Mouse (Mus musculus): ENCODE results near the gene Jakmip3. TPM values are rescaled to one million over a fixed set of nuclear protein-coding genes. Genes with fewer than 3 reads are reported as not detected.

Gene Jakmip3
- total and polyA plus RNA-seq, 3 experiments, result not detected

- no peaks in the 10 kb centered on the region for H3K4me1 ChIP-seq (ENCODE audit: control insufficient read depth in 1 of 2, insufficient read depth in 2 of 2, low read length in 2 of 2)
- no peak for DNase-seq (ENCODE audit: low read depth, low spot score)
- H3K27me3 ChIP-seq (ENCODE audit: control insufficient read depth in 1 of 2, insufficient read depth in 2 of 2, low read length in 2 of 2), result no peaks in the 10 kb centered on the region
- H3K9me3 ChIP-seq (replicated peaks; ENCODE audit: insufficient read depth, low read length), result no peaks in the 10 kb centered on the region
- no peak overlapping the region for H3K9ac ChIP-seq (ENCODE audit: control insufficient read depth, low read depth, low read length, poor library complexity, severe bottlenecking)
- H3K27ac ChIP-seq (ENCODE audit: control insufficient read depth, low read depth, low read length), result no peak overlapping the region
- no peak for TF ChIP-seq CHD1 (IDR thresholded peaks at IDR 0.05; ENCODE audit: low read depth, low read length)
- no peak for TF ChIP-seq USF2 (IDR thresholded peaks at IDR 0.05; ENCODE audit: borderline replicate concordance in 1 of 2, insufficient read depth in 1 of 2, low read depth in 1 of 2, low read length in 2 of 2)
- TF ChIP-seq HCFC1 (IDR thresholded peaks at IDR 0.05; ENCODE audit: low read depth, low read length), result no peak
- no peak for TF ChIP-seq ZNF384 (IDR thresholded peaks at IDR 0.05; ENCODE audit: low read depth, low read length)
- no peak for TF ChIP-seq POLR2AphosphoS2 (IDR thresholded peaks at IDR 0.05; ENCODE audit: low read length)
- TF ChIP-seq JUND (IDR thresholded peaks at IDR 0.05; ENCODE audit: low read depth, low read length), result no peak
- TF ChIP-seq MAX (IDR thresholded peaks at IDR 0.05; ENCODE audit: low read length), result no peak
- H3K36me3 ChIP-seq (ENCODE audit: control insufficient read depth in 1 of 2, insufficient read depth in 2 of 2, low read length in 2 of 2), result no peaks in the 10 kb centered on the region
- H3K79me2 ChIP-seq (ENCODE audit: control insufficient read depth, insufficient read depth, low read length, poor library complexity), result no peaks in the 10 kb centered on the region
- no peak overlapping the region for H3K4me3 ChIP-seq (ENCODE audit: control insufficient read depth in 1 of 2, insufficient read depth in 1 of 2, low read depth in 2 of 2, low read length in 2 of 2)
Measured at GRCm38 (mm10) chr7:139089892-139090874, 149.7 kb downstream of the Jakmip3 start.

DNA sequence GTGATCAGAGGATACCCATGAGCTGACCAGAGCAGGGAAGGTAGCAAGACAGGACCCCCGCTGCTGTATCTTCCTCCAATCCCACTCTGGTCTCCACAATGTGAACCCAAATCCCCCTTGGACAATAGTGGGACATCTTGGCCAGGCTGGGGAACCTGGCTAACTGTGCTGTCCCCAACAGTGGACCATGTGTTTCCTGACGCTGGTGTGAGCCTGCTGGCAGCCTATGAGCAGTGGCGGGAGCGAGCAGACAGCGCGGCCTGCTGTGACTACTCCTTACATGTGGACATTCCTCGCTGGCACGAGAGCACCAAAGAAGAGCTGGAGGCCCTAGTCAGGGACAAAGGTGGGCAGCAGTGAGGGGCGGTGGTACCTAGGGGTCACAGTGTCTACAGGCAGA lies 151.2 kb downstream of the Jakmip3 start:
- H3K4me3 ChIP-seq (ENCODE audit: control insufficient read depth in 1 of 2, insufficient read depth in 1 of 2, low read depth in 2 of 2, low read length in 2 of 2), result no peak overlapping the region
- no peak for TF ChIP-seq JUND (IDR thresholded peaks at IDR 0.05; ENCODE audit: low read depth, low read length)
- no peak for TF ChIP-seq SIN3A (IDR thresholded peaks at IDR 0.05; ENCODE audit: low read length)
- TF ChIP-seq NELFE (IDR thresholded peaks at IDR 0.05; ENCODE audit: low read depth, low read length), result no peak
- no peak for TF ChIP-seq MAX (IDR thresholded peaks at IDR 0.05; ENCODE audit: low read length)
- no peak for TF ChIP-seq CTCF (IDR thresholded peaks at IDR 0.05 in 2 of 3, conservative IDR thresholded peaks at IDR 0.05 in 1 of 3; ENCODE audit: control insufficient read depth in 1 of 3, insufficient read depth in 1 of 3, low read depth in 2 of 3, low read length in 3 of 3, poor library complexity in 1 of 3, severe bottlenecking in 1 of 3)
- TF ChIP-seq GATA1 (IDR thresholded peaks at IDR 0.05; ENCODE audit: low read depth, low read length), result no peak
- no peaks in the 10 kb centered on the region for H3K9me3 ChIP-seq (replicated peaks; ENCODE audit: insufficient read depth, low read length)
- no peaks in the 10 kb centered on the region for H3K4me1 ChIP-seq (ENCODE audit: control insufficient read depth in 1 of 2, insufficient read depth in 2 of 2, low read length in 2 of 2)
- no peaks in the 10 kb centered on the region for H3K27me3 ChIP-seq (ENCODE audit: control insufficient read depth in 1 of 2, insufficient read depth in 2 of 2, low read length in 2 of 2)
- H3K27ac ChIP-seq (ENCODE audit: control insufficient read depth, low read depth, low read length), result no peak overlapping the region
- no peak overlapping the region for H3K9ac ChIP-seq (ENCODE audit: control insufficient read depth, low read depth, low read length, poor library complexity, severe bottlenecking)
- no peaks in the 10 kb centered on the region for H3K36me3 ChIP-seq (ENCODE audit: control insufficient read depth in 1 of 2, insufficient read depth in 2 of 2, low read length in 2 of 2)
- no peak for DNase-seq (ENCODE audit: low read depth, low spot score)
- H3K79me2 ChIP-seq (ENCODE audit: control insufficient read depth, insufficient read depth, low read length, poor library complexity), result no peaks in the 10 kb centered on the region

DNA sequence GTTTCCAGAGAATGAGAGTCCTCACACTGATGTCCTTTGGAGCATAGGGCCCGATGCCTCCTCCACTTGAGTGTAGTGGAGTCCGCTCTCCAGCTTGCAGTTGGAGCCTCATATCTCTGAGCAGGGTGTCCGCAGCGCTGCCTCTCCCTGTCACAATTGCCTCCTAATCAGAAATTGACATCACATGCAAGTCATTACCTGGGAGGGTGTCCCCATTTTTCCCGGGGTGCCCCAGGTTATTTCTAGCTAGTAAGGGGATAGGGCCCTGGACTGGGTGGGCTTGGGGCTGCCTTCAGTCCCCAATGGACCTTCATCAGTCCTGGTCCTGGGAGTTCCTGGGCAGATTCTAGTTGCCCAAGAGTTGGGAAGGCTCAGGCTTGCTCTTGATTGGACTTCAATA lies 152.1 kb downstream of the Jakmip3 start:
- H3K27me3 ChIP-seq (ENCODE audit: control insufficient read depth in 1 of 2, insufficient read depth in 2 of 2, low read length in 2 of 2), result no peaks in the 10 kb centered on the region
- no peaks in the 10 kb centered on the region for H3K9me3 ChIP-seq (replicated peaks; ENCODE audit: insufficient read depth, low read length)
- no peak for TF ChIP-seq CTCF (IDR thresholded peaks at IDR 0.05 in 2 of 3, conservative IDR thresholded peaks at IDR 0.05 in 1 of 3; ENCODE audit: control insufficient read depth in 1 of 3, insufficient read depth in 1 of 3, low read depth in 2 of 3, low read length in 3 of 3, poor library complexity in 1 of 3, severe bottlenecking in 1 of 3)
- TF ChIP-seq POLR2A (IDR thresholded peaks at IDR 0.05; ENCODE audit: control insufficient read depth in 1 of 2, insufficient read depth in 1 of 2, low read depth in 1 of 2, low read length in 2 of 2, poor library complexity in 1 of 2), result no peak
- no peak for TF ChIP-seq SIN3A (IDR thresholded peaks at IDR 0.05; ENCODE audit: low read length)
- no peak for TF ChIP-seq TBP (IDR thresholded peaks at IDR 0.05; ENCODE audit: low read depth, low read length)
- no peak for TF ChIP-seq RAD21 (IDR thresholded peaks at IDR 0.05; ENCODE audit: low read depth, low read length)
- TF ChIP-seq UBTF (IDR thresholded peaks at IDR 0.05; ENCODE audit: borderline replicate concordance, insufficient read depth, low read depth, low read length), result no peak
- TF ChIP-seq ETS1 (IDR thresholded peaks at IDR 0.05; ENCODE audit: low read depth, low read length), result no peak
- TF ChIP-seq SMC3 (IDR thresholded peaks at IDR 0.05; ENCODE audit: low read depth, low read length), result no peak
- TF ChIP-seq MXI1 (IDR thresholded peaks at IDR 0.05; ENCODE audit: low read depth, low read length), result no peak
- no peak for TF ChIP-seq POLR2AphosphoS2 (IDR thresholded peaks at IDR 0.05; ENCODE audit: low read length)
- no peak for TF ChIP-seq MEF2A (IDR thresholded peaks at IDR 0.05; ENCODE audit: extremely low read depth, insufficient replicate concordance, low read depth, low read length, poor library complexity, severe bottlenecking)
- TF ChIP-seq ZMIZ1 (IDR thresholded peaks at IDR 0.05; ENCODE audit: low read depth, low read length), result no peak
- no peak for TF ChIP-seq JUND (IDR thresholded peaks at IDR 0.05; ENCODE audit: low read depth, low read length)
- no peak for TF ChIP-seq MYB (IDR thresholded peaks at IDR 0.05; ENCODE audit: low read depth, low read length)
- TF ChIP-seq BHLHE40 (IDR thresholded peaks at IDR 0.05; ENCODE audit: borderline replicate concordance, low read depth, low read length), result no peak
- no peak for TF ChIP-seq NELFE (IDR thresholded peaks at IDR 0.05; ENCODE audit: low read depth, low read length)
- no peak for TF ChIP-seq CHD2 (IDR thresholded peaks at IDR 0.05; ENCODE audit: low read length)

More for the DNA sequence above, 152.1 kb downstream of the Jakmip3 start:
- no peak overlapping the region for H3K27ac ChIP-seq (ENCODE audit: control insufficient read depth, low read depth, low read length)
- no peaks in the 10 kb centered on the region for H3K4me1 ChIP-seq (ENCODE audit: control insufficient read depth in 1 of 2, insufficient read depth in 2 of 2, low read length in 2 of 2)
- H3K36me3 ChIP-seq (ENCODE audit: control insufficient read depth in 1 of 2, insufficient read depth in 2 of 2, low read length in 2 of 2), result no peaks in the 10 kb centered on the region
- no peak overlapping the region for H3K9ac ChIP-seq (ENCODE audit: control insufficient read depth, low read depth, low read length, poor library complexity, severe bottlenecking)
- no peaks in the 10 kb centered on the region for H3K79me2 ChIP-seq (ENCODE audit: control insufficient read depth, insufficient read depth, low read length, poor library complexity)
- no peak for DNase-seq (ENCODE audit: low read depth, low spot score)
- H3K4me3 ChIP-seq (ENCODE audit: control insufficient read depth in 1 of 2, insufficient read depth in 1 of 2, low read depth in 2 of 2, low read length in 2 of 2), result no peak overlapping the region

All from MEL (cell line).